Mouse (Mus musculus): ENCODE measurements around the gene Olfr1500. TPM values are rescaled to one million over a fixed set of nuclear protein-coding genes. Genes with fewer than 3 reads are reported as not detected.

The Olfr1500 gene
- polyA plus RNA-seq (2021; fragmentation: Nextera tagmentation): not detected in 2 replicates
- long read RNA-seq, experiment 1: 0 reads
- long read RNA-seq, experiment 2: 0 reads

GRCm38 (mm10) chr19:13830388-13830787, at the start of gene Olfr1500:
Gene Olfr1500, minus strand, starts transcription at chr19:13830488.

GRCm38 (mm10) chr19:13861495-13861894, 31.2 kb upstream of the Olfr1500 start, which contains the start of gene Olfr1502:
Gene Olfr1502, plus strand, starts transcription at chr19:13861795.

GRCm38 (mm10) chr19:13850592-13850991, 20.3 kb upstream of the Olfr1500 start, which contains the start of gene Olfr1501:
Gene Olfr1501, minus strand, starts transcription at chr19:13850692.

GRCm38 (mm10) chr19:13819347-13819746, 10.9 kb downstream of the Olfr1500 start, which contains the start of gene Olfr1499:
Gene Olfr1499, minus strand, starts transcription at chr19:13819447.

GRCm38 (mm10) chr19:13798102-13798501, 32.2 kb downstream of the Olfr1500 start, which contains the start of gene Olfr1497:
Gene Olfr1497, minus strand, starts transcription at chr19:13798202.

GRCm38 (mm10) chr19:13777578-13777977, 52.7 kb downstream of the Olfr1500 start, which contains the start of gene Olfr1496:
Gene Olfr1496, plus strand, starts transcription at chr19:13777878.

Other genes with a start within 250 kb of the Olfr1500 start
- not detected in 2 replicates for gene Olfr1484, start 247.0 kb downstream of the Olfr1500 start, polyA plus RNA-seq (2021; fragmentation: Nextera tagmentation)
- not detected in 2 replicates for gene Olfr1487, start 213.1 kb downstream of the Olfr1500 start, polyA plus RNA-seq (2021; fragmentation: Nextera tagmentation)
- 0.04 TPM in 1 of 2 replicates, not detected in the other for gene Olfr1489, start 198.9 kb downstream of the Olfr1500 start, polyA plus RNA-seq (2021; fragmentation: Nextera tagmentation)
- gene Olfr1490, start 179.4 kb downstream of the Olfr1500 start, polyA plus RNA-seq (2021; fragmentation: Nextera tagmentation): not detected in 2 replicates
- gene Olfr1491, start 133.2 kb downstream of the Olfr1500 start, polyA plus RNA-seq (2021; fragmentation: Nextera tagmentation): not detected in 2 replicates
- not detected in 2 replicates for gene Olfr1493-ps1, start 107.2 kb downstream of the Olfr1500 start, polyA plus RNA-seq (2021; fragmentation: Nextera tagmentation)
- gene Olfr1494, start 90.8 kb downstream of the Olfr1500 start, polyA plus RNA-seq (2021; fragmentation: Nextera tagmentation): not detected in 2 replicates
- gene Olfr1495, start 65.9 kb downstream of the Olfr1500 start, polyA plus RNA-seq (2021; fragmentation: Nextera tagmentation): not detected in 2 replicates
- gene Olfr1496, start 52.6 kb downstream of the Olfr1500 start, polyA plus RNA-seq (2021; fragmentation: Nextera tagmentation): not detected in 2 replicates
- not detected in 2 replicates for gene Olfr1497, start 32.3 kb downstream of the Olfr1500 start, polyA plus RNA-seq (2021; fragmentation: Nextera tagmentation)
- not detected in 2 replicates for gene Olfr1499, start 11.0 kb downstream of the Olfr1500 start, polyA plus RNA-seq (2021; fragmentation: Nextera tagmentation)
- gene Olfr1501, start 20.2 kb upstream of the Olfr1500 start, polyA plus RNA-seq (2021; fragmentation: Nextera tagmentation): not detected in 2 replicates
- gene Olfr1502, start 31.3 kb upstream of the Olfr1500 start, polyA plus RNA-seq (2021; fragmentation: Nextera tagmentation): not detected in 2 replicates
- gene Olfr1504, start 67.4 kb upstream of the Olfr1500 start, polyA plus RNA-seq (2021; fragmentation: Nextera tagmentation): not detected in 2 replicates
- gene Olfr1505, start 83.0 kb upstream of the Olfr1500 start, polyA plus RNA-seq (2021; fragmentation: Nextera tagmentation): not detected in 2 replicates